Mouse (Mus musculus): ENCODE measurements around the gene Olfr853. TPM values are rescaled to one million over a fixed set of nuclear protein-coding genes. Genes with fewer than 3 reads are reported as not detected.

Gene Olfr853
- polyA plus RNA-seq (2016; fragmentation: Nextera tagmentation; extraction: Ambion mirVana) = not detected in 2 replicates

GRCm38 (mm10) chr9:19540976-19541375 is at the start of gene Olfr853:
Olfr853 (minus strand) TSS chr9:19541076.
- Histone ChIP-seq H3K27ac (replicated peaks) (no peak within 1 kb of the TSS), H3K4me3 (no peak within 1 kb of the TSS), H3K4me1 (no peaks in the 10 kb centered on the region), H3K9me3 (replicated peaks) (peaks cover 26% of the 10 kb centered on the region), H3K36me3 (no peaks in the 10 kb centered on the region), H3K27me3 (ENCODE audit: low read depth, poor library complexity, severe bottlenecking) (no peaks in the 10 kb centered on the region)
- no peak for DNase-seq (ENCODE audit: low spot score)
- WGBS = 83% methylated on average over 1 of the region's 1 CpGs

DNA sequence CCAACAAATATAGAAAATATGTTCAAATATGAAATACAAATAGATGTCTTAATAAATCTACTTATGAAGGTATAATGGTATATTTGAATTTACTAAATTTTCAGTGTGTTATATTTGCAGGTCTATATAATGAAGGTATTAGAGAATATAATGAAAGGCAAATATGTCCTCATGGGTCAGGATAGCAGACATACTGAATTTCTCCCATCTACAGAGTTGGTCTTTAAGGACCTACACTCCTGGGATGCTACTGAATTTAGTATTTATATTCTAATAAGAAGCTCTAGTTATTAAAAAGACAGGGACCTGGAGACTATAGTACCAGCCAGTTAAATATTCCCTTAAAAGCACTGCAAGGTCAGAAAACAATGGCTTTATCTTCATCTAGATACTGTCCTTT is 41.4 kb upstream of the Olfr853 start, which contains the start of gene Olfr855:
TSS of gene Olfr855 (plus strand) at position 301 of the 400 bp plus-strand sequence.
- Histone ChIP-seq H3K9me3 (replicated peaks) (peaks cover 25% of the 10 kb centered on the region), H3K27ac (replicated peaks) (no peak within 1 kb of the TSS)
- no peak for DNase-seq (ENCODE audit: low spot score)

DNA sequence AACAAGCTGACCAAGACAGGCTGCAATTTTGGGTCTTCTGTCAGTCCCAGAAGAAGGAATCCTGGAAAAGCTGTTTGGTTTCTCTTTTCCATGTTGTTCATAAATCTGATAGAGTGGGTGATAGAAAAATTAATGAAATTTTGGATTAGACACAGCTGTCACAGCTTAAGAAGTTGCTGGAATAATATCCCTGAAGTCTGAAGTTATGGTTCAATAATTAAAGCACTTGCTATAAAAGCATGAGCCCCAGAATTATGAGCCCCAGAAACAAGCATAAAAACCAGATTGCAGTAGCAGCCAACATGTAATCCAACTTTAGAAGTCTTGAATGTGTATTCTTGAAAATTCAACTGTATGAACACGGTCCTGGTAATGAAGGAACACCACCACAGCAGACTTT is 26.4 kb upstream of the Olfr853 start, which contains the start of gene Olfr854:
TSS of gene Olfr854 (minus strand) at position 101 of the 400 bp plus-strand sequence.
- DNase-seq (ENCODE audit: low spot score) = no peak
- no peaks in the 10 kb centered on the region for H3K27me3 ChIP-seq (ENCODE audit: low read depth, poor library complexity, severe bottlenecking)
- WGBS = 75% methylated on average over 1 of the region's 1 CpGs
- H3K27ac ChIP-seq (replicated peaks) = no peak within 1 kb of the TSS
- peaks cover 15% of the 10 kb centered on the region for H3K9me3 ChIP-seq (replicated peaks)
- H3K36me3 ChIP-seq = no peaks in the 10 kb centered on the region
- no peak within 1 kb of the TSS for H3K4me3 ChIP-seq
- no peaks in the 10 kb centered on the region for H3K4me1 ChIP-seq

More for the DNA sequence above, 41.4 kb upstream of the Olfr853 start, which contains the start of gene Olfr855:
- Histone ChIP-seq H3K36me3 (no peaks in the 10 kb centered on the region), H3K4me1 (no peaks in the 10 kb centered on the region), H3K4me3 (no peak within 1 kb of the TSS), H3K27me3 (ENCODE audit: low read depth, poor library complexity, severe bottlenecking) (no peaks in the 10 kb centered on the region)

DNA sequence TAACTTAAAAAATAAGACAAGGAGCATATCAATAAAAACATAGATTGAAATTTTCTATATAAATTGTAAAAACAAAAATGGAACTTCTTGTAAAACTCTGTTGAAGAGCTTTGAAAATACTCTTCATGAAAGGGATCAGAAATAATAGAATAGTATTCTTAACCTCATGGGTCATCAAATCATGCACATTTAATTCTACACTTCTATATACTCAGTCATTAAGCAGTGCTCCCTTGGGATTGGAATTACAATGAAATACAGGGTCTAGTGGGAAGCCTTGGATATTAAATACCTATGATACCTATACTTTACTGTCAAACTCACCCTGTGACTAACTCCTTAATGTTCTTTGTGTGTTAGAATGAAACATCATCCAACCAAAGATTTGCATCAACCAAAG is 47.9 kb downstream of the Olfr853 start, which contains the start of gene Olfr851:
TSS of gene Olfr851 (plus strand) at position 301 of the 400 bp plus-strand sequence.
- Histone ChIP-seq H3K36me3 (no peaks in the 10 kb centered on the region), H3K9me3 (replicated peaks) (peaks cover 31% of the 10 kb centered on the region), H3K4me3 (no peak within 1 kb of the TSS), H3K27ac (replicated peaks) (no peak within 1 kb of the TSS), H3K27me3 (ENCODE audit: low read depth, poor library complexity, severe bottlenecking) (no peaks in the 10 kb centered on the region), H3K4me1 (no peaks in the 10 kb centered on the region)
- no peak for DNase-seq (ENCODE audit: low spot score)

Other genes with a start within 250 kb of the Olfr853 start
- not detected in 2 replicates for gene Olfr844, start 224.7 kb downstream of the Olfr853 start, polyA plus RNA-seq (2016; fragmentation: Nextera tagmentation; extraction: Ambion mirVana)
- gene Olfr845, start 204.6 kb downstream of the Olfr853 start, polyA plus RNA-seq (2016; fragmentation: Nextera tagmentation; extraction: Ambion mirVana) = not detected in 2 replicates
- not detected in 2 replicates for gene Olfr846, start 177.1 kb downstream of the Olfr853 start, polyA plus RNA-seq (2016; fragmentation: Nextera tagmentation; extraction: Ambion mirVana)
- gene Olfr847, start 162.4 kb downstream of the Olfr853 start, polyA plus RNA-seq (2016; fragmentation: Nextera tagmentation; extraction: Ambion mirVana) = not detected in 2 replicates
- not detected in 2 replicates for gene Olfr849, start 100.8 kb downstream of the Olfr853 start, polyA plus RNA-seq (2016; fragmentation: Nextera tagmentation; extraction: Ambion mirVana)
- not detected in 2 replicates for gene Olfr850, start 62.8 kb downstream of the Olfr853 start, polyA plus RNA-seq (2016; fragmentation: Nextera tagmentation; extraction: Ambion mirVana)
- gene Olfr851, start 47.8 kb downstream of the Olfr853 start, polyA plus RNA-seq (2016; fragmentation: Nextera tagmentation; extraction: Ambion mirVana) = not detected in 2 replicates
- not detected in 2 replicates for gene Olfr854, start 26.3 kb upstream of the Olfr853 start, polyA plus RNA-seq (2016; fragmentation: Nextera tagmentation; extraction: Ambion mirVana)
- not detected in 2 replicates for gene Olfr855, start 41.5 kb upstream of the Olfr853 start, polyA plus RNA-seq (2016; fragmentation: Nextera tagmentation; extraction: Ambion mirVana)
- 36.1 and 41.5 TPM in 2 replicates for gene Zfp317, start 81.0 kb upstream of the Olfr853 start, polyA plus RNA-seq (2016; fragmentation: Nextera tagmentation; extraction: Ambion mirVana)
- not detected in 2 replicates for gene Olfr857, start 168.4 kb upstream of the Olfr853 start, polyA plus RNA-seq (2016; fragmentation: Nextera tagmentation; extraction: Ambion mirVana)
- gene Olfr58, start 239.2 kb upstream of the Olfr853 start, polyA plus RNA-seq (2016; fragmentation: Nextera tagmentation; extraction: Ambion mirVana) = not detected in 2 replicates

Measured in midbrain, embryonic 10.5 days (tissue).